Mouse (Mus musculus): Measurements from ENCODE around the gene Pdcd7. TPM values are rescaled to one million over a fixed set of nuclear protein-coding genes. Genes with fewer than 3 reads are reported as not detected.

The Pdcd7 gene
- polyA plus RNA-seq, 1 experiment = 9.9 TPM

DNA sequence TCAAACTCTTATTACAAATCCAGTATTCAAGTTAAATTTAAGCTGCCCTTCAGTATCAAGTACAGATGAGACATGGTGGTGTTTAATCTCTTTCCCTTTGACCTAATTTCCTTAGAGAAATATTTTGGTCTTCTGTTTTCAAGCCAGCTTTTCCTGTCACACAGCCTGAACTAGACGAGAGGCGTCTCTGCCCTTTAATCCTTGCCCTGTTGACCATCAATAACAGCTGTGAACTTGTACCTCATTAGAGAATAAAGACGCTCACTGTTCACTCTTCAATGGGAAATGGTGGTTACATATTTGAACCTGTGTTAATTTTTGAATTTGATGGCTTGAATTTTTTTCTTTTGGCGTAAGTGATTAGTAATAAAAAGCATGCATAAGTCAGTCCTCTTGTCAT is 41.6 kb upstream of the Pdcd7 start:
- DNase-seq (ENCODE audit: low read depth in 1 of 2, low spot score in 2 of 2) = no peak
- 91% methylated on average over 4 of the region's 4 CpGs for WGBS
- no peak overlapping the region for H3K27ac ChIP-seq (ENCODE audit: insufficient read depth, low read length)
- H3K4me1 ChIP-seq (ENCODE audit: control insufficient read depth, insufficient read depth, insufficient read length) = no peaks in the 10 kb centered on the region
- H3K4me3 ChIP-seq (ENCODE audit: extremely low read depth, insufficient read depth, insufficient read length) = no peak overlapping the region
- H3K27me3 ChIP-seq (ENCODE audit: control insufficient read depth, insufficient read depth, low read length) = no peaks in the 10 kb centered on the region
- H3K36me3 ChIP-seq (ENCODE audit: control insufficient read depth, insufficient read depth, low read length) = peaks cover 17% of the 10 kb centered on the region
- no peak for TF ChIP-seq CTCF (IDR thresholded peaks at IDR 0.05; ENCODE audit: extremely low read depth, insufficient read depth, insufficient read length, insufficient replicate concordance)

DNA sequence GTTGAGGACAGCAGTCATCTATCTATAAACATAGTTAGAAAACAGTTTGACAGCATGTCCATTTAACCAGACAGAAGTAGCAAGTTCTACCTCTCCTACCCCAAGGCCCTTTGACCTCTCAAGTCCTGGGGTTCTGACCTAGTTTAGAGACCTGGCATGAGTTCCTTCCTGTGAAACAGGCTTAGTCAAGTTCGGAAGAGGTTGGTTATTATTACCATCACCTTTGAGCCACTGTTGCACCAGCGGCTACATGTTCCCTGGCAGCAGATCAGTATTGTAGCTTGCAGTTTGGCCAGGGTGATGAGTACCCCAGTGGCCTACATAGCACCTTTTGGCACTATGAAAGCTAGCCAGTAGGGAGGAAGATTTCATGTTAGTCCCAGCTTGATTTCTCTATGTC is 39.2 kb upstream of the Pdcd7 start:
- no peaks in the 10 kb centered on the region for H3K4me1 ChIP-seq (ENCODE audit: control insufficient read depth, insufficient read depth, insufficient read length)
- no peaks in the 10 kb centered on the region for H3K27me3 ChIP-seq (ENCODE audit: control insufficient read depth, insufficient read depth, low read length)
- H3K27ac ChIP-seq (ENCODE audit: insufficient read depth, low read length) = no peak overlapping the region
- 95% methylated on average over 2 of the region's 2 CpGs for WGBS
- no peak overlapping the region for H3K4me3 ChIP-seq (ENCODE audit: extremely low read depth, insufficient read depth, insufficient read length)
- DNase-seq (ENCODE audit: low read depth in 1 of 2, low spot score in 2 of 2) = no peak
- peaks cover 19% of the 10 kb centered on the region for H3K36me3 ChIP-seq (ENCODE audit: control insufficient read depth, insufficient read depth, low read length)
- TF ChIP-seq CTCF (IDR thresholded peaks at IDR 0.05; ENCODE audit: extremely low read depth, insufficient read depth, insufficient read length, insufficient replicate concordance) = no peak
- TF ChIP-seq POLR2A (IDR thresholded peaks at IDR 0.05; ENCODE audit: low read depth, low read length) = no peak

DNA sequence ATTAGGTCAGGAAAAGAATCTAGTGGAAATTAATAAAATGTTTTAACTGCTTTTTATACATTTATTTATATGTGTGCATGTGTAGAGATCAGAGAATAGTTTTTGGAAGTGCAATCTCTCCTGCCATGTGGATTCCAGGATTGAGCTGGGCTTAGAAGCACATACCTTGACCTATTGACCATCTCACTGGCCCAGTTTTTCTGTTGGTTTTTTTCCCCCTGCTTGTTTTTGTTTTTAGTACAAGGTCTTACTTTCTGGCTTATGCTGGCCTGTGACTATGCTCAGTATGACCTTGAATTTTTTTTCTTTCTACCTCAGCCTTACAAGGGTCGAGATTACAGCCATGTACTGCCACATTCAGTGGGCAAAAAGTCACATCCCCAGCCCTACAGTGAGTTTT is 37.9 kb upstream of the Pdcd7 start:
- TF ChIP-seq CTCF (IDR thresholded peaks at IDR 0.05; ENCODE audit: extremely low read depth, insufficient read depth, insufficient read length, insufficient replicate concordance) (no peak), POLR2A (IDR thresholded peaks at IDR 0.05; ENCODE audit: low read depth, low read length) (no peak)
- H3K27ac ChIP-seq (ENCODE audit: insufficient read depth, low read length) = no peak overlapping the region
- no peaks in the 10 kb centered on the region for H3K4me1 ChIP-seq (ENCODE audit: control insufficient read depth, insufficient read depth, insufficient read length)
- WGBS = 84% methylated on average over 1 of the region's 1 CpGs
- no peak for DNase-seq (ENCODE audit: low read depth in 1 of 2, low spot score in 2 of 2)
- peaks cover 17% of the 10 kb centered on the region for H3K36me3 ChIP-seq (ENCODE audit: control insufficient read depth, insufficient read depth, low read length)
- H3K4me3 ChIP-seq (ENCODE audit: extremely low read depth, insufficient read depth, insufficient read length) = no peak overlapping the region
- H3K27me3 ChIP-seq (ENCODE audit: control insufficient read depth, insufficient read depth, low read length) = no peaks in the 10 kb centered on the region

DNA sequence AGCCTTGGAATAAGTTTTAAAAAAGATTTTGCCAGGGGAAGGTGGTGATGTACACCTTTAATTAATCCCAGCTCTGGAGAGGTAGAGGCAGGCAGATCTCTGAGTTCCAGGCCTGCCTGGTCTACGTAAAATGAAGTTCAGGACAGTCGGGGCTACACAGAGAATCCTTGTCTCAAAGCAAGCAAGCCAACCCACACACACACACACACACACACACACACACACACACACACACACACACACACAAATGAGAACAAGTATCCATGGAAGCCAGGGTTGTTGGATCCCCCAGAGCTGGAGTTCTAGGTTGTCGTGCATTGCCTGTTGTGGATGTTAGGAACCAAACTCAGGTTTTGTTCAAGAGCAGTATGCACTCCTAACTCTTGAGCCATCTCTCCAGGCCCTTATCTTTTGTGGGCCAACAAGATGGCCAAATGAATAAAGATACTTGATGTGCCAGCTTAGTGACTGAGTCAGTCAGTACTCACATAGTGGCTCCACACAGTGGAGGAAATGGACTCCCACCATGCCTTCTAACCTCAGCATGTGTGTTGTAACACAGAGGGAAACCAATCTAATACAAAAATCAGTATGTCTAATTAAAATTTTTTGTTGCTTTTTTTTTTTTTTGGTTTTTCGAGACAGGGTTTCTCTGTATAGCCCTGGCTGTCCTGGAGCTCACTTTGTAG is 33.1 kb upstream of the Pdcd7 start:
- H3K4me1 ChIP-seq (ENCODE audit: control insufficient read depth, insufficient read depth, insufficient read length) = no peaks in the 10 kb centered on the region
- no peak for TF ChIP-seq POLR2A (IDR thresholded peaks at IDR 0.05; ENCODE audit: low read depth, low read length)
- no peak for TF ChIP-seq CTCF (IDR thresholded peaks at IDR 0.05; ENCODE audit: extremely low read depth, insufficient read depth, insufficient read length, insufficient replicate concordance)
- no peaks in the 10 kb centered on the region for H3K27me3 ChIP-seq (ENCODE audit: control insufficient read depth, insufficient read depth, low read length)
- DNase-seq (ENCODE audit: low read depth in 1 of 2, low spot score in 2 of 2) = no peak
- peaks cover 23% of the 10 kb centered on the region for H3K36me3 ChIP-seq (ENCODE audit: control insufficient read depth, insufficient read depth, low read length)
- no peak overlapping the region for H3K27ac ChIP-seq (ENCODE audit: insufficient read depth, low read length)
- H3K4me3 ChIP-seq (ENCODE audit: extremely low read depth, insufficient read depth, insufficient read length) = no peak overlapping the region
- WGBS = 94% methylated on average over 4 of the region's 4 CpGs

DNA sequence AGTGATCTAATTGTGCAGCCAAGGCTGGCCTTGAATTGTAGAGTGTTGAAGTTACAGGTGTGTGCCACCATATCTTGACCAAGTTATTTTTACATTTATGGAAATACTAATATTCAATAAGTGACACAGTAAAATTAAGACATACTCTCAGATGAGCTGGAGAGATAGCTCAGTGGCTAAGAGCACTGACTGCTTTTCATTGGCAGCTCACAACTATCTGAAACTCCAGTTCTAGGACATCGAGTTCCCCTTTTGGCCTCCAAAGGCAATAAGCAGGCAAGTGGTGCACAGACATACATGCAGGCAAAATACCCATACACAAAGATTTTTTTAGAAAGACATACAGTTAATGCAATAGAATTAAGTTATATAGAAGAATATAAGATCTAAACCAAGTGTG is 32.1 kb upstream of the Pdcd7 start:
- Histone ChIP-seq H3K4me3 (ENCODE audit: extremely low read depth, insufficient read depth, insufficient read length) (no peak overlapping the region), H3K27me3 (ENCODE audit: control insufficient read depth, insufficient read depth, low read length) (no peaks in the 10 kb centered on the region), H3K36me3 (ENCODE audit: control insufficient read depth, insufficient read depth, low read length) (peaks cover 21% of the 10 kb centered on the region), H3K27ac (ENCODE audit: insufficient read depth, low read length) (no peak overlapping the region), H3K4me1 (ENCODE audit: control insufficient read depth, insufficient read depth, insufficient read length) (no peaks in the 10 kb centered on the region)
- WGBS = 90% methylated on average over 1 of the region's 1 CpGs
- TF ChIP-seq CTCF (IDR thresholded peaks at IDR 0.05; ENCODE audit: extremely low read depth, insufficient read depth, insufficient read length, insufficient replicate concordance) (no peak), POLR2A (IDR thresholded peaks at IDR 0.05; ENCODE audit: low read depth, low read length) (no peak)
- DNase-seq (ENCODE audit: low read depth in 1 of 2, low spot score in 2 of 2) = no peak

DNA sequence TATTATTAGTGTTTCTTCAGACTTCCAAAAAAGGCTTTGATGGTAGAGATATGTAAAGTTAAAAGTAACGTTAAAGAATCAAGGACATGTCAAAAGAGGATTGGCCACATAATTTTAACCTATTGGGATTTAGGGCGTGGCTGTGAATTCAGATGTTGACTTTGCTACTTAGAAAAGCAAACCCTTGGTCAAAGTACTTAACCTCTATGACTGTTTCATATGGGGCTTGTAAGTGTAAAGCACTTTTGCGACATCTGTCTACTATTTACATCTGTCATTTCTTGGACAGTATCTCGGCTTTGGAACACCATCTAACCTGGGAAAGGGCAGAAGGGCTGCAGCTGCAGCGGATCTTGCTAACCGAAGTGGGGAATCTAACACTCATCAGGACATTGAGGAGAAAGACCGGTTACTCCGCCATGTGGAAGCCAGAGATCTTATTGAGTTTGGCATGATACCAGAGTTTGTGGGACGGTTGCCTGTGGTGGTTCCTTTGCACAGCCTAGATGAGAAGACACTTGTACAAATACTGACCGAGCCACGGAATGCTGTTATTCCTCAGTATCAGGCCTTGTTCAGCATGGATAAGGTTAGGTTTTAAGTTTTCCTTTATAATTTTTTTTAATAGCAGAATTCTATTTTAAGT is 23.5 kb upstream of the Pdcd7 start:
- H3K27me3 ChIP-seq (ENCODE audit: control insufficient read depth, insufficient read depth, low read length) = no peaks in the 10 kb centered on the region
- H3K27ac ChIP-seq (ENCODE audit: insufficient read depth, low read length) = no peak overlapping the region
- H3K4me1 ChIP-seq (ENCODE audit: control insufficient read depth, insufficient read depth, insufficient read length) = no peaks in the 10 kb centered on the region
- 90% methylated on average over 11 of the region's 11 CpGs for WGBS
- no peak for TF ChIP-seq CTCF (IDR thresholded peaks at IDR 0.05; ENCODE audit: extremely low read depth, insufficient read depth, insufficient read length, insufficient replicate concordance)
- TF ChIP-seq POLR2A (IDR thresholded peaks at IDR 0.05; ENCODE audit: low read depth, low read length) = no peak
- H3K36me3 ChIP-seq (ENCODE audit: control insufficient read depth, insufficient read depth, low read length) = peaks cover 38% of the 10 kb centered on the region
- H3K4me3 ChIP-seq (ENCODE audit: extremely low read depth, insufficient read depth, insufficient read length) = no peak overlapping the region
- no peak for DNase-seq (ENCODE audit: low read depth in 1 of 2, low spot score in 2 of 2)

DNA sequence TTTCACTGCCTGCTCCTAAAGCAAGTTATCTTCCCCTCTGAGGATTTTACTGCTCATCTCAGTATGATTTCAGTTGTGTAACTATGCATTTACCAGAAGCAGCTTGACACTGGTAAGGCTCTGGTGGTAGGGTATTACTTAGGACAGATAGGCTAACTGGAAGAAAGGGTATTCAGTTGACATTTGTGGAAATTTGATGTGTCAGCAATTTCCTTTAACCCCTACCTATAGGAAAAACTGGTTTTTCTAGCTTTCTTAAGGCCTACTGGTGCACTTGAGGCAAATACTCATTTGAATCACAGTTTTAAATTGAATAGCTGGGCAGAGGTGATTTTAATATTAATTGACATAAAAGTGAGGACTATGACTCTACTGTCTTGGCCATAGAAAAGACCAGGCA is 19.9 kb upstream of the Pdcd7 start:
- Histone ChIP-seq H3K27me3 (ENCODE audit: control insufficient read depth, insufficient read depth, low read length) (no peaks in the 10 kb centered on the region), H3K36me3 (ENCODE audit: control insufficient read depth, insufficient read depth, low read length) (peaks cover 33% of the 10 kb centered on the region), H3K4me3 (ENCODE audit: extremely low read depth, insufficient read depth, insufficient read length) (no peak overlapping the region), H3K27ac (ENCODE audit: insufficient read depth, low read length) (no peak overlapping the region), H3K4me1 (ENCODE audit: control insufficient read depth, insufficient read depth, insufficient read length) (no peaks in the 10 kb centered on the region)
- TF ChIP-seq CTCF (IDR thresholded peaks at IDR 0.05; ENCODE audit: extremely low read depth, insufficient read depth, insufficient read length, insufficient replicate concordance) (no peak), POLR2A (IDR thresholded peaks at IDR 0.05; ENCODE audit: low read depth, low read length) (no peak)
- no peak for DNase-seq (ENCODE audit: low read depth in 1 of 2, low spot score in 2 of 2)
